Mouse (Mus musculus): ENCODE measurements at regions not wholly inside any gene's neighbourhood (a gene's known extent, or its start where the extent isn't known, plus 50 kb on each side); places are given as distances from the start of the nearest gene placed in this dataset.
"Not testable (repeated sequence)": the region's sequence is repeated elsewhere in the genome, so short reads cannot be mapped to it uniquely, and the experiment has no call there.

DNA sequence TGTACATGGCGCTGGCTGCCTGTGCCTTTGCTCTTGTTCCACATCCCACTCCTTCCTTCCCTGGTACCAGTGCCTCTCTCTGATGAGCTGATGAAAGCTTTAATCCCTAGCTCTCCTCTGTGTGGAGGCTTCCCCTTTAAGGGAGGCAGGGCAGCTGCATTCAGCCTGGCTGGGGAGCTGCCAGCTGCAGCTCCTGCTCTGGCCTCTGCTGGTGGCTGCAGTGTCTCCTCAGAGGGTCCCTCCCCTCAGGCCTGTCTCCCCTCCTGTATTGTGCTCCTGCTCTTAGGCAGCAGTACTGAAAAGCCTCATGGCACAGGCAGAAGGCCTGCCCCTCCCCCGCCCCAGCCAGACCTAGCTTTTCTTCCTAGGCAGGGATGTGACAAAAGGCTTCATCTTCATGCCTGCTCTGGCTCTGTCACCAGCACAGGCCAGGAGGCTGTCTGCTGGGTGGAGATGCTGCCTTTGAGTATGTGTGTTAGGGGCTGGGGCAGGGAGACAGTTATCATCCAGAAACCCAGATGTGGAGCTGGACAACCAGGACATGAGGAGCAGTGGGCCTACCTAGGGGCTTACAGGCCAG, 97.7 kb upstream of the Zcchc13 start:
- DNase-seq (ENCODE audit: low spot score): peak; percentile 26

DNA sequence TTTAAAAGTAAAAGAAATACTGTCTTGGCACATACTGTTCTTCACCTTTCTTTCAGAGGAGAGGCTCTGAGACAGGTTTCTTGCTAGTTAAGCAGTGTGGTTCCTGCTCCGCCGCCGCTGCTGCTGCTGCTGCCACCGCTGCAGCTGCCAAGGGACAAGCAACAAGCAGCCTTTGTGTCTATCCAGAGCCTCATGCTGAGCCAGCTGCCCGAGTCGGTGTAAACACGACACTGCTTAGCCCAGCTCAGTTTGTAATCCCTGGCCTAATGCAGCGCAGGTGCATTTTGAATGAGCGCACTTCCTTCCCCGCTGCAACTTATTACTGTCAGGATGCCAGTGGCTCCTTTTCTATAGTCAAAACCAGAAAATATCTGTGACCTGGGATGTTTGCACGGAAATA, 97.1 kb upstream of the Zcchc13 start:
- DNase-seq (ENCODE audit: low spot score): no peak

DNA sequence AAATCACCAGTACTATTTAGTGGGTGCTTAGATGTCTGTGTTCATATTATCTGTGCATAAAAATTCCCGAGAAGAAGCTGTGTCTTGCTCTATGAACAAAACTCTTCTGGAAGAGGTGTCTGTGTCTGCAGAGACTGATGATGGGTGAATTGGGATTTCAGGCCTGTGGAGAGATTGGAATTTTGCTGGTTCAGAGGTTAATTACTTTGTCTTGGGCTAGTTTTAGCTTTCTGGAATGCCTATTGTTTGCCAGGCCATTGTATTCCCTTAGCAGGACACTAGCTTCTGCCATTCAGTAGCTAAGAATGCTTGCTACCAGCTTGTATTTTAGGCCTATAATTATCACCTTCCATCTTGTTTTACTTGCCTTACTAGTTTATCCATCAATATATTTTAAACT, 96.6 kb upstream of the Zcchc13 start:
- DNase-seq (ENCODE audit: low spot score): no peak

DNA sequence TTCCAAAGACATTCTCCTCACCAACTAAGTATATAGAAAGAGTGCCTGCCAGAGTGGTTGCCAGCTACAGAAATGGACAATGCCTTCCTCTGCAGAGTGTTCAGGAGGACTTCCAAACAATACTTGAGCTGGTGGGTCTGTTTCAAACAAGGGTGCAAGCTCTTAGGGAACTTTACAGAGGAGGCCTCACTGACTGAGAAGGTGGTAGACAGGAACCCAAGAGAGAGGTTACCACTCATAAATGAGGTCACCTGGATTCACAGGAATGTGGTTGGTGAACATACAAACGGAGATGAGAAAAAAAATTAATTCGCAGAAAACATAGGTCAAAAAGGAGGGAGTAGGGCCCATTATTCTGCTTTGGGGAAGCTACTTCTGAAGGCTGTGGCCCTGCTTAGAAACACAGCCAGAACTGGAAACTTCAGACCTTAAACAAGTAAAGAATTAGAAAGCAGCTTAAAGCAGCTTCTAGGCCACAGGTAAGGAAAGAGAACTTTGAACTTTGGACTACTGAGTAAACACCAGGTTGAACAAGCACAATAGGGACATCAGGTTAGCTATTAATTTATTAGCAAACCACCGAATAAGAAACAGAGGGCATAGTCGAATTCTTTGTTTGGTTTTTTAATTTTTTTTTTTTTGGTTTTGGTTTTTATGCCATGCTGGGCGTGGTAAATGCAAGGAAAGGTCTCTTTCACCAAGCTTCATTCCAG, 83.7 kb upstream of the Zcchc13 start:
- DNase-seq (ENCODE audit: low spot score): no peak

DNA sequence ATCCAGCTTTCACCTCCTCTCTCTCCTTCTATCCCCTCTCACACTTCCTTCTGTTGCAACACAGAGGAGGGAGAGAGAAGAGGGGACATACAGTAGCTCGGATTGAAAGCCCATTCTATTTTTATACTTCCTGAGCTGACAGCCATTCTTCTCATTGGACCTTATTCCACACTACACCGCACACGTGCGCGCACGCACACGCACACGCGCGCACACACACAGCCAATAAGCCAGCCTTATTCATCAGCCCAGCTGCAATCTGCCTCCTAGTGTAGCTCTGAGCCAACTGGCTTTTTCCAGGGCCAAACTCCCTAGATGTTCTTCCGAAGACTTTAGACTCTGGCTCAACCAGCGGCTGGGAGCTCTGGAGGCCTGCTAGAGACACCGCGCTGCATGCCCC, 79.1 kb upstream of the Zcchc13 start:
- peak; percentile 19 for DNase-seq (ENCODE audit: low spot score)

DNA sequence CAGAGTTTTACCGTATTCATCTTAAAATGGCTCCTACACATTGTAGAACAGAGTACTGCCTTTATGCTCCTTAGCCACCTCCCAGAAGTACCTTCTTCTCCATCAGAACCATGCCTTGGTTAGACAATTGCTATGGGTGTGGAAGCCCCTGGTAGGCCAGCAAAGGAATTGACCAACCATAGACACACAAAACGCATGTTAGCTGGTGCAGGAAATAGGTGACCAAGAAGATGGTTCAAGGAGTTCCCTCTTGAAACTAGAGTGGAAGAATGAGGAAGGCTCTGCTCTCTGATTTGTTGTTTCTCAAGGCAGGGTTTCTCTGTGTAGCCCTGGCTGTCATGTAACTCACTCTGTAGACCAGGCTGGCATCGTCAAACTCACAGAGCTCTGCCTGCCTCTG, 77.2 kb upstream of the Zcchc13 start:
- DNase-seq (ENCODE audit: low spot score): no peak

DNA sequence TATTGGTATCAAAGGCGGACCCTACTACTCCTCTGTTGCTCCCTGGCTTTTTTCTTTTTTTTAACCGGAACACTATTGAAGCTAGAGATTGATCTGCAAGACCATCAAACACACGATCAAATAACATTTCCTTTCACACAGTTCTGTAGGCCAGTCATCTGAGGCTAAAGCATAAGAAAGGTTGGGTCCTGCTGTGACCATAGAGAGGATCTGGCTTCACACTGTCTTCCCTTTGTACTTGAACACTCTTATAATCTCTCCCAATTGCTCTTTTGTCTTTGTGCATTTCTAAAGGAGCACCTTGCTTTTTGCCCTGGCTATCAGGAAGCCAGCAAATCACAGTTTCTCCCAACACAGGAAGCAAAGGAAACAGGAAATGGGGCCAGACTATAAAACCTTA, 76.8 kb upstream of the Zcchc13 start:
- no peak for DNase-seq (ENCODE audit: low spot score)

DNA sequence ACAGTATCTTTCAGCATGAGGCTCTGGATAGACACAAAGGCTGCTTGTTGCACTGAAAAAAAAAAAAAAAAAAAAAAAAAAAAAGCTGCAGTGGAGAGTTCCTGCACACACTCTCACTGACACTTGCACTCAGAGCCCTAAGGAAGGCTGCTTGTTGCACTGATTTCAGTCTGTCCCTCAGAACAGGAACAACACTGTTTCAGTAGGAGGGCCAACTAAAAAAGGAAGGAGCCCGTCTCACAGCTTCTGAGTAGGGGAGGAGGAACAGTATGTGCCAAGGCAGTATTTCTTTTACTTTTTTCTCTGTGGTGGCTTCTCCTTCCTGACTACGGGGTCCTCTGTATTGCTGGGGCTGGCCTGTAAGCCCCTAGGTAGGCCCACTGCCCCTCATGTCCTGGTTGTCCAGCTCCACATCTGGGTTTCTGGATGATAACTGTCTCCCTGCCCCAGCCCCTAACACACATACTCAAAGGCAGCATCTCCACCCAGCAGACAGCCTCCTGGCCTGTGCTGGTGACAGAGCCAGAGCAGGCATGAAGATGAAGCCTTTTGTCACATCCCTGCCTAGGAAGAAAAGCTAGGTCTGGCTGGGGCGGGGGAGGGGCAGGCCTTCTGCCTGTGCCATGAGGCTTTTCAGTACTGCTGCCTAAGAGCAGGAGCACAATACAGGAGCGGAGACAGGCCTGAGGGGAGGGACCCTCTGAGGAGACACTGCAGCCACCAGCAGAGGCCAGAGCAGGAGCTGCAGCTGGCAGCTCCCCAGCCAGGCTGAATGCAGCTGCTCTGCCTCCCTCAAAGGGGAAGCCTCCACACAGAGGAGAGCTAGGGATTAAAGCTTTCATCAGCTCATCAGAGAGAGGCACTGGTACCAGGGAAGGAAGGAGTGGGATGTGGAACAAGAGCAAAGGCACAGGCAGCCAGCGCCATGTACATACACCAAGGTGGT, 75.1 kb upstream of the Zcchc13 start:
- DNase-seq (ENCODE audit: low spot score): not testable (repeated sequence)

DNA sequence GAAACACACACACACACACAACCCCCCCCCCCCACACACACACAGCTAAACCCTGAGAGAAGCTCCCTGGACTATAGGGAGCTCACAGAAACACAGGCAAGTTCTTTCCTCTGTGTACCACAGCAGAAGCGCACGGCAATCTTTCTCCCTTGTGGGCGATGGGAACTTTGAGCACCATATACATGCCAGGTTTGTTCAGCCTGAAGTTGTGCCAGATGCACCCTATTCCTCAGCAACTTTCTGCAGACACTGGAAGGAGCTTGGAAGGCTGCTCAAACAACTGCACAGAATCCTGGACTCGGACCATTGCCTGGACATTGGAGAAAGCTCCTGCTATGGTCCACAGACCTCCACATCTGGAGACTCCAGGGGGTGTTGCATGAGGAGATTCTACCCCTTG, 74.3 kb upstream of the Zcchc13 start:
- no peak for DNase-seq (ENCODE audit: low spot score)

DNA sequence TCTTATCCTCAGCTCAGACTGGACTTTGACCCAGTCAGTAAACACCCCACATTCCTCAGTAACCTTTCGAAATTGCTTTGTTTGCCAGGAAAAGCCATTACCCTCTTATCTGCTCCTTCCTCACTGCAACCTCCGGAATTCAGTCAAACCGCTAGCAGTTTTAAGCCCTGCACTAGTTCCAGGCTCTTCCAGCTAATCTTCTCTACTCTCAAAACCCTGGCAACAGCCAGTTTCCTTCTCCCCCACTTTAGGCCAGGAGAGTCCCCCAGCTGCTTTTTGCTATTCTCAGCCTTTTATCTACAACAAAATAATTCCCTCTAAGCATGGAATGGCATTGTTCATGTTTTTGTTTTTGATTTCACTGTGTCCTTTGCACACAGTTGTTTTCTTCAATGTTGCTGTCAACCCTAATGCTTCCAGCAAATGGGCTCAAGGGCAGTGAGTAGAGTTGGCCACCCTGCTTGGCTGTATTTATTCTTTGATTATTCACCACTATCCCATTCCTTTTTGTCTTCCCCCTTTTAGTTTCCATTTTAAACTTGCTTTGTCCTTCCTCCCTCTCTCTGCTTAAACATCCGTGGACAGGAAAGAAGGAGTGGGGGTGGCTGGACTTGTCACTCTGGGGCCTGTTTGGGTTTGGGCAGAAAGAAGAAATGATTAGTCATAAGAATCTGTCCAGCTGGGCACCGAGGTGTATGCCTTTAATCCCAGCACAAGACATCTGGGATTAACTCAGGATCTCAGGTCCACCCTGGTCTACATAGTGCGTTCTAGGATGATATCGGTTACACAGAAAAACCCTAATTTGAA, 73.5 kb upstream of the Zcchc13 start:
- DNase-seq (ENCODE audit: low spot score): no peak

DNA sequence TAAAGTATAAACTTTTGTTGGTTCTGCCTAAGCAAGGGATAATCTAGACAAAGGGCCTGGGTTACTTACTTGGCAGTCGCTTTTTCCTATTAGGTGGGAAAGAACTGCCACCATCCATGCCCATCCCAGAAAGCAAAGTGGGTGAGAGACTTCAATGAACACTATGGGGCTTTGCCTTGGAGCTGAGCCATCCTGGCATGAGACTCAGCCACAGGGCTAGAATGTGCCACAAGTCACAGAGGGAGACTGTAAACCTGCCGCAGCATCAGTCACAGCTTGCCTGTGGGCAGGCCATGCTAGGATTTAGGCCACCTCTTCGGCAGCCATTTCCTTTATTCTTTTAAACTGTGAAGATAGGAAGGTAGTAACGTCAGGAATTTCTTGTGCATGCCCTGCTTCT, 72.9 kb upstream of the Zcchc13 start:
- no peak for DNase-seq (ENCODE audit: low spot score)

DNA sequence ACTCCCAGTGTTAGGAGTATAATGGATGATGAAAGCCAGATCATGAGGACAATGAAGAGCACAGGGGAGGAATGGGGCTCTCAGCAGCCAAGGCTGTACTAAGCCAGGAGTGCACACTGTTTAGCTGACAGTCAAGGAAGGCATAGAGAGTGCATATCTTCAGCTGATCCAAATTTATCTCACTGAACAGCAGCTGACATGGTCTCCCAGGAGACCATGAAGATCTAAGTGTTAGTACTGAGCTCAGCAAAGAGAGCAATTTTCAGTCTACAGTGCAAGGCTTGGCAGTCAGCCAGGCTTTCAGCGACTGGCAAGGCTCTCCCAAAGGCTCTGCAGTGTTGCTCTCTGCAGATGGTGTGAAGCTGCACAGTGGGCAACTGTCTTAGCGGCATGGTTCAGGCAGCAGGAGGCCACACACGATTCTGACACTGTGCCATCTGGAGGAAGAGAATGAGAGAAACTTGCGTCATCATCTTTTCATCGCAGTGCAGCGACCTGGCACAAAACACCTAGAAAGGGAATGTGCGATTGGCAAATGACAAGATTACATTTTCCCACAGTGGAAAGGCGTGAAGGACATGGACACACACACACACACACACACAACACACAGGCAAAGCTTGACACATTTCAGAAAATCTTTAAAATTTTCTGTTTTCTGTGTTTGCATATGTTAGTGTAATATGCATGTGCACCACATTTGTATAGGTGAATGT, 66.7 kb upstream of the Zcchc13 start:
- peak; percentile 68 for DNase-seq (ENCODE audit: low spot score)

DNA sequence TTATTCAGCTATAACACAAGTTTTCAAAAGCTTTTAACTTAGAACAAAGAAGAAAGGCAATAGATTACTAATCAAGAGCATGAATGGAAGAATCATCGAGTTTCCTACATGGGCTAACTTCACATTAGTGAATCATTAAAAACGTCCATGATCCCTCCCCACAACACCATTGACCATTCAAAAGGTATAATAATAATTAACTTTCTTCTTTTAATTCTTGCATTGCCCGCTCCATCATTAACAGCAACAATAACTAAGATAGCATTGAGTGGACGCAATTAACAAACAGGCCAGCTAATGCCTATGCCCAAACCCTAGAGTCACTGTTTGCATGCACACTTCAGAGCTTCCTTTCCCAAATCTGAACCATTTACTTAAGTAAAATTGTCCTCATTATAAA, 57.0 kb upstream of the Zcchc13 start:
- DNase-seq (ENCODE audit: low spot score): no peak

DNA sequence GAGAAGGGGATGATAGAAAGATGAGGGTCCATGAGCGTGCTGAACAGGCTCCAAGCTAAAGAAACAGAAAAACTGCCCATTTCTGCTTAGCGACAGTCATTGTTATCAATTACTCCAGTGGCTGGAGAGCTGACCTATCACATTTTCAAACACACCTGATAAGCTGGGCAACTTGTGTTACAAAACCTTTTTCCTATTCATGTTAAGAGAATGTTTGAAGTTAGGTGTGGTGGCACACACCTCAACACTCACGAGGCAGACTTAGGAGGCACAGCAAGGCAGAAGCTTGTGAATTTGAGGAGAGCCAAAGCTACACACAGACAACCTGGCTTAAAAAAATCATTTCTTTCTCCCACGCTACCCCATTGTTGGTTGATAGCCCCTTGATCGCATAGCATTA, 50.9 kb upstream of the Zcchc13 start:
- no peak for DNase-seq (ENCODE audit: low spot score)

Measured in ovary, postnatal 36 days (tissue).